Mouse (Mus musculus) intestine, embryonic 15.5 days (tissue): ENCODE results near the gene Dlg2. TPM values are rescaled to one million over a fixed set of nuclear protein-coding genes. Genes with fewer than 3 reads are reported as not detected.

Source experiments
- ATAC-seq: fragments of 200-750 bp; cut with Nextera tagmentation; 2 replicates; pipeline ENCODE4 v1.8.0; 2017; ENCODE audit warnings: moderate TSS enrichment, moderate library complexity
- H3K27ac ChIP-seq: fragments of 300-500 bp; sonication (generic); 2 replicates; pipeline ENCODE4 v1.5.1; 2015; ENCODE audit warnings: mild to moderate bottlenecking, inconsistent platforms
- H3K27me3 ChIP-seq: fragments of 300-500 bp; sonication (generic); replicated peaks from 2 replicates; pipeline ENCODE4 v1.6.1; 2015; ENCODE audit warnings: inconsistent platforms
- H3K36me3 ChIP-seq: fragments of 300-500 bp; sonication (generic); 2 replicates; pipeline ENCODE4 v1.6.1; 2015; ENCODE audit warnings: inconsistent platforms
- H3K4me1 ChIP-seq: fragments of 300-500 bp; sonication (generic); replicated peaks from 2 replicates; pipeline ENCODE4 v1.6.1; 2015; ENCODE audit warnings: inconsistent platforms
- H3K4me2 ChIP-seq: fragments of 300-500 bp; sonication (generic); replicated peaks from 2 replicates; pipeline ENCODE4 v1.6.1; 2015; ENCODE audit warnings: mild to moderate bottlenecking, inconsistent platforms
- H3K4me3 ChIP-seq: fragments of 300-500 bp; sonication (generic); replicated peaks from 2 replicates; pipeline ENCODE4 v1.5.1; 2015; ENCODE audit warnings: inconsistent platforms
- H3K9ac ChIP-seq: fragments of 300-500 bp; sonication (generic); 2 replicates; pipeline ENCODE4 v1.6.1; 2015; ENCODE audit warnings: inconsistent platforms
- H3K9me3 ChIP-seq: fragments of 300-500 bp; sonication (generic); 2 replicates; pipeline ENCODE4 v1.6.1; 2016; ENCODE audit warnings: inconsistent platforms
- WGBS: fragments of 180-500 bp; shearing (Covaris S2); methylation state at CpG from one replicate; pipeline ENCODE4 v1.1.7; 2015; 5-methylcytosine and 5-hydroxymethylcytosine counted together
- polyA plus RNA-seq: library from polyadenylated mRNA; unstranded; fragments of >200 nt; fragmentation: Nextera tagmentation; extraction: Ambion mirVana; gene quantifications from 2 replicates; pipeline ENCODE4 v1.2.1, GENCODE M21; 2015

Gene Dlg2
- polyA plus RNA-seq, 1 experiment from 2014 or later = 4.8 TPM

- H3K9me3 ChIP-seq = no peaks in the 10 kb centered on the region
- H3K27me3 ChIP-seq = no peaks in the 10 kb centered on the region
- no peak overlapping the region for H3K4me3 ChIP-seq
- ATAC-seq = no peak
- H3K27ac ChIP-seq = no peak overlapping the region
- H3K4me1 ChIP-seq = no peaks in the 10 kb centered on the region
- H3K9ac ChIP-seq = no peak overlapping the region
- no peak overlapping the region for H3K4me2 ChIP-seq
- H3K36me3 ChIP-seq = no peaks in the 10 kb centered on the region
These were observed 1124.8 kb downstream of the Dlg2 start for GRCm38 (mm10) chr7:91601307-91601706.

DNA sequence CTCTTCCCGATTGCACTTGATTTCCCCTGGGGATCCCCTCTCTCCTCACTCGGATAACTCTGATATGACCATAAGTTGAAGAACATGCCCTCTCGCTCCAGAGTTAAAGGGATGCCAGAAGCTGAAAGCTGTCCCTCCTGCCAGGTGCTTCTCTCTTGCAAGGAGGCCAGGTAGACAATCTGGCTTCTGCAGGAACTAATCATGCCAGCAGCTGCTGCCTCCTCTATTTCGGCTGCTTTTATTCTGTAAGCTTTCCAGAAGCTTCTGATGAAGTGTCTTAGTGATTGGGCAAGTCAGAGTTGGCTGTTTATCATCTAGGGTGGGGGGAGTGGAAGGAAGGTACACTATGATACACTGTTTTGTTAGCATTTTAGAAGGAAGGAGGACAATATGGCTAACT, 1127.1 kb downstream of the Dlg2 start:
- Histone ChIP-seq H3K4me1 (no peaks in the 10 kb centered on the region), H3K4me2 (no peak overlapping the region), H3K27me3 (no peaks in the 10 kb centered on the region), H3K36me3 (no peaks in the 10 kb centered on the region), H3K4me3 (no peak overlapping the region), H3K9me3 (no peaks in the 10 kb centered on the region), H3K9ac (no peak overlapping the region), H3K27ac (no peak overlapping the region)
- no peak for ATAC-seq
- WGBS = 60% methylated on average over 4 of the region's 4 CpGs

GRCm38 (mm10) chr7:91653033-91653432, 1176.6 kb downstream of the Dlg2 start:
- 83% methylated on average over 1 of the region's 1 CpGs for WGBS
- ATAC-seq = no peak
- Histone ChIP-seq H3K4me2 (no peak overlapping the region), H3K27me3 (no peaks in the 10 kb centered on the region), H3K36me3 (no peaks in the 10 kb centered on the region), H3K27ac (no peak overlapping the region), H3K4me1 (no peaks in the 10 kb centered on the region), H3K9me3 (no peaks in the 10 kb centered on the region), H3K4me3 (no peak overlapping the region), H3K9ac (no peak overlapping the region)

DNA sequence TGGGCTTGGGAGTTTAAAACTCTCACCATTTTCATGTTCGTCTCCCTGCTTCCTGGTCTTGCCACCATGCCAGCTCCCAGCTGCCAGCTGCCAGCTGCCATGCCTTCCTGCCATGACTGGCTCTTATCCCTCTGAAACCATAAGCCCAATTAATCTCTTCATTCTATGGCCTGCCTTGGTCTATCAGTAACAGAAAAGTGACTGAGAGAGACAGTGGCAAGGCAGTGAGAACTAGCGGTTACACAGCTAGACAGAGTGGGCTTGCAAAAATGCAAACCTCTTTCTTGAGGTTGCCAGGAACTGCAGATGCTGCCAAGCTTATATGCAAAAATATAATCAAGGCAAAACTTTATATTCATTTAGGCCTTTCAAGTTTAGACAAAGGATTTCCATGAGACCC, 1183.0 kb downstream of the Dlg2 start:
- Histone ChIP-seq H3K4me1 (no peaks in the 10 kb centered on the region), H3K9ac (no peak overlapping the region), H3K9me3 (no peaks in the 10 kb centered on the region), H3K36me3 (no peaks in the 10 kb centered on the region), H3K4me2 (no peak overlapping the region), H3K27me3 (no peaks in the 10 kb centered on the region), H3K4me3 (no peak overlapping the region), H3K27ac (no peak overlapping the region)
- ATAC-seq = no peak
- WGBS = 74% methylated on average over 2 of the region's 2 CpGs

DNA sequence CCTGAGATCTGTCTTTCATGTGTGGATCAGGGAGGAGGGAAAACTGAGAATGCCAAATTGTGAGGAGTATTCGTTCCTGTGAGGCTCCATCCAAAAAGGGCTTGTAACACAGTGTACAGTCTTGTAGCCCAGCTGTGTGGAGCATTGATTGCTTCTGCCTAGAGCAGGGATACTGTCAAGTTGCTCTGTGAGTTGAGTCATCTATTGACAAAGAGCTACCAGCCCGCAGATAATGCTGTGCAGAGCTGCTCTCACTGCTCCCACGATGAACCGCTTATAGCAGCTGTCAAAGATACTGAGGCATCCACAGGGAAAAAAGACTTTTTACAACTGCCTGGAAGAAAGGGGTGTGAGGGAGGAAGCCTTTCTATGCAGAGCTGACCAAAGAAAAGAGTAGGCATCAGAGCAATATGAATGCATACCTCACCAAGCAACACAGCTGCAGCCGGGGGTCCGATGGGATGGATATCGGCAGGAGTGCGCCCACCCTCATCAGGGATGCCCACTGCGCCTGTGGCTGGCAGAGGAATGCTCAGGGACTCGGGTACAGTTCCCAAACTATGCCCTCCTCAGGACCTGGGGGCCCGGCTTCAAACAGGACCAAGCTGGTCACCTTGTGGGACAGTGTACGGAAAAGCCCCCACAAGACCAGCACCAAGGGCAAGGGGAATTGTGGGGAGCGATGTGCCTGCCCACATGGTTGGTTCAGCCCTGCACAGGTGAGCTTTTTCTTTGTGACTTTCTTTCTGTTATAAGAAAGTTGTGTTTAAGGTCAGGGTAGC, 1196.0 kb downstream of the Dlg2 start:
- no peak overlapping the region for H3K4me2 ChIP-seq
- H3K9me3 ChIP-seq = no peaks in the 10 kb centered on the region
- H3K27me3 ChIP-seq = no peaks in the 10 kb centered on the region
- WGBS = 67% methylated on average over 13 of the region's 13 CpGs
- H3K27ac ChIP-seq = no peak overlapping the region
- no peak overlapping the region for H3K9ac ChIP-seq
- H3K4me3 ChIP-seq = no peak overlapping the region; the same call in 1 of the 2 replicates
- H3K36me3 ChIP-seq = no peaks in the 10 kb centered on the region
- ATAC-seq = no peak
- H3K4me1 ChIP-seq = no peaks in the 10 kb centered on the region

GRCm38 (mm10) chr7:91674401-91674800, 1197.9 kb downstream of the Dlg2 start:
- 0 out of 2 replicates have a peak, but pooled peaks have one; percentile 56 for ATAC-seq
- Histone ChIP-seq H3K9ac (no peak overlapping the region), H3K4me3 (no peak overlapping the region), H3K27me3 (no peaks in the 10 kb centered on the region), H3K4me1 (no peaks in the 10 kb centered on the region), H3K27ac (no peak overlapping the region), H3K36me3 (no peaks in the 10 kb centered on the region), H3K9me3 (no peaks in the 10 kb centered on the region), H3K4me2 (no peak overlapping the region)

GRCm38 (mm10) chr7:91677934-91678333, 1201.5 kb downstream of the Dlg2 start:
- Histone ChIP-seq H3K27ac (no peak overlapping the region), H3K4me3 (no peak overlapping the region), H3K9me3 (no peaks in the 10 kb centered on the region), H3K27me3 (no peaks in the 10 kb centered on the region), H3K4me1 (no peaks in the 10 kb centered on the region), H3K4me2 (no peak overlapping the region), H3K36me3 (no peaks in the 10 kb centered on the region), H3K9ac (no peak overlapping the region)
- WGBS = 74% methylated on average over 2 of the region's 2 CpGs
- no peak for ATAC-seq

- Histone ChIP-seq H3K9me3 (no peaks in the 10 kb centered on the region), H3K36me3 (no peaks in the 10 kb centered on the region), H3K9ac (no peak overlapping the region), H3K27me3 (no peaks in the 10 kb centered on the region), H3K27ac (no peak overlapping the region), H3K4me2 (no peak overlapping the region), H3K4me1 (no peaks in the 10 kb centered on the region), H3K4me3 (no peak overlapping the region)
- no peak for ATAC-seq
These were observed 1211.5 kb downstream of the Dlg2 start for GRCm38 (mm10) chr7:91687930-91688329.

DNA sequence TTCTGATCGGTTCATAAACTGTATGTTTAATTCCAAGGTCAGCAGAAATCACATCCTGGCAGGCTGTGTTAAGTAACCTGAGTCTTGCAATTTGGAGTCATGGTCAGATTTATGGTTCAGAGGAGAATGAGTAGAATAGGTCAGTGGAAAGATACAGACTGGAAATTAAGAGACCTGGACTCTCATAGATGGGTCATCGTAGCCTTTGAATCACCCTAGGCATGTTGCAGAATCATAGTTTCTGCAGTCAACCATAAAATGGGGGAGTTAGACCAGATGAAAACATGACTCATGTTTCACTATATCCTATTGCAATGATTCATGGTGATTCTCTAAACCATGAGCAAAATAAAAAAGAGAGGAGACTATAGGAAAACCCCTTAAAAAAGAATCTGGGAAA, 1213.4 kb downstream of the Dlg2 start:
- Histone ChIP-seq H3K4me1 (no peaks in the 10 kb centered on the region), H3K4me2 (no peak overlapping the region), H3K9me3 (no peaks in the 10 kb centered on the region), H3K27me3 (no peaks in the 10 kb centered on the region), H3K9ac (no peak overlapping the region), H3K4me3 (no peak overlapping the region), H3K36me3 (no peaks in the 10 kb centered on the region), H3K27ac (no peak overlapping the region)
- no peak for ATAC-seq
- 61% methylated on average over 2 of the region's 2 CpGs for WGBS

- Histone ChIP-seq H3K27ac (no peak overlapping the region), H3K27me3 (no peaks in the 10 kb centered on the region), H3K9me3 (no peaks in the 10 kb centered on the region), H3K4me2 (no peak overlapping the region), H3K4me1 (no peaks in the 10 kb centered on the region), H3K9ac (no peak overlapping the region), H3K4me3 (no peak overlapping the region), H3K36me3 (no peaks in the 10 kb centered on the region)
- WGBS = 78% methylated on average over 5 of the region's 5 CpGs
- ATAC-seq = no peak
These were observed 1233.4 kb downstream of the Dlg2 start for GRCm38 (mm10) chr7:91709853-91710252.

- Histone ChIP-seq H3K9me3 (no peaks in the 10 kb centered on the region), H3K9ac (no peak overlapping the region), H3K27ac (no peak overlapping the region), H3K4me2 (no peak overlapping the region), H3K4me3 (no peak overlapping the region), H3K27me3 (no peaks in the 10 kb centered on the region), H3K4me1 (no peaks in the 10 kb centered on the region), H3K36me3 (no peaks in the 10 kb centered on the region)
- 82% methylated on average over 6 of the region's 6 CpGs for WGBS
- ATAC-seq = no peak
These were observed 1234.7 kb downstream of the Dlg2 start for GRCm38 (mm10) chr7:91711184-91711583.

- no peaks in the 10 kb centered on the region for H3K27me3 ChIP-seq
These were observed 1239.3 kb downstream of the Dlg2 start for GRCm38 (mm10) chr7:91715776-91716175.

DNA sequence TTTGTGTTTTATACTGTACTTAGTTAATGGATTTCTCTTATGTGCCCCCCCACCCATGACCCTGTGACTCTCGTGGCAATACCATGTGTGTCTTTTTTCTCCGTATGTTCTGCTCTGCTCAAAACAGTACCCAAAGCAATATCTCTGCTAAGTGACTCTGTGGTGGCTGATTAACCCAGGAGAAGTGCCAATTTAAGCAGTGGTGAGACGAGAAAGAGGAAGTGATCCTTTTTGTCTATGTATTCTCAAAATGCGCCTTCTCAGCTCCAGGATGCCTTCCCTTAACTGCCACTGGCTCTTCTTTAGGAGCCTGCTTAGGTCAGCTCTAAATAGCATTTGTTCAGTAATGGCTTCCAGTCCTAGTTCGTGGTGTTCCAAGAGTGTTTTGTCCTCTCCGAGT, 1240.2 kb downstream of the Dlg2 start:
- Histone ChIP-seq H3K27me3 (no peaks in the 10 kb centered on the region), H3K9me3 (no peaks in the 10 kb centered on the region), H3K9ac (no peak overlapping the region), H3K4me2 (no peak overlapping the region), H3K36me3 (no peaks in the 10 kb centered on the region), H3K4me3 (no peak overlapping the region), H3K27ac (no peak overlapping the region), H3K4me1 (no peaks in the 10 kb centered on the region)
- WGBS = 72% methylated on average over 6 of the region's 6 CpGs
- no peak for ATAC-seq

More at GRCm38 (mm10) chr7:91715776-91716175, 1239.3 kb downstream of the Dlg2 start:
- H3K4me3 ChIP-seq = no peak overlapping the region
- H3K9me3 ChIP-seq = no peaks in the 10 kb centered on the region
- no peak overlapping the region for H3K9ac ChIP-seq
- no peak for ATAC-seq
- no peaks in the 10 kb centered on the region for H3K4me1 ChIP-seq
- no peaks in the 10 kb centered on the region for H3K36me3 ChIP-seq
- H3K27ac ChIP-seq = no peak overlapping the region
- WGBS = 74% methylated on average over 1 of the region's 1 CpGs
- no peak overlapping the region for H3K4me2 ChIP-seq
